Mouse (Mus musculus): ENCODE data around the gene Tmem270. TPM values are rescaled to one million over a fixed set of nuclear protein-coding genes. Genes with fewer than 3 reads are reported as not detected.

The Tmem270 gene
- total and polyA plus RNA-seq, 3 experiments = not detected

DNA sequence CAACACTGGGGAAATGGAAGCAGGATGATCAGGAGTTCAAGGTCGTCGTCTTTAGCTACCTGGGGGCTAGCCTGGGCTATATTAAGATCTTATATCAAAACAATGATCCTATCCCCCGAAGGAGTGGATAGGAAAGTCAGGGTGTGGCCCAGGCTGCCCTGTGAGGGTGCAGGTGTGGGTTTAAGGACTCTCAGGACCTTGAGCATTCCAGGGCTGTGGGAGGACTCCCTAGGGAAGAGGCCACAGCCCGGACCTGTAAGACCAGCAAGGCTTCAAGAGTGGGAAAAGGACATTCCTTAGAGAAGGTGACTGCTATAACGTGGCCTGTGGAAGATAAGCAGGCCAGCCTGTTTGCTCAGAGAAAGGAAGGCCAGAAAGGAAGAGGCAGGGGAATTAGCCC, 37.6 kb upstream of the Tmem270 start:
- no peaks in the 10 kb centered on the region for H3K9me3 ChIP-seq (replicated peaks; ENCODE audit: insufficient read depth, low read length)
- H3K79me2 ChIP-seq (ENCODE audit: control insufficient read depth, insufficient read depth, low read length, poor library complexity) = no peaks in the 10 kb centered on the region
- TF ChIP-seq UBTF (IDR thresholded peaks at IDR 0.05; ENCODE audit: borderline replicate concordance, insufficient read depth, low read depth, low read length) (no peak), POLR2AphosphoS5 (IDR thresholded peaks at IDR 0.05; ENCODE audit: borderline replicate concordance, low read depth, low read length) (no peak), POLR2AphosphoS2 (IDR thresholded peaks at IDR 0.05; ENCODE audit: low read length) (no peak), ZMIZ1 (IDR thresholded peaks at IDR 0.05; ENCODE audit: low read depth, low read length) (no peak), RAD21 (IDR thresholded peaks at IDR 0.05; ENCODE audit: low read depth, low read length) (no peak), POLR2A (IDR thresholded peaks at IDR 0.05; ENCODE audit: control insufficient read depth in 1 of 2, insufficient read depth in 1 of 2, low read depth in 1 of 2, low read length in 2 of 2, poor library complexity in 1 of 2) (no peak), MYC (IDR thresholded peaks at IDR 0.05; ENCODE audit: low read depth, low read length) (no peak), ZKSCAN1 (IDR thresholded peaks at IDR 0.05; ENCODE audit: low read depth, low read length) (no peak)
- no peak overlapping the region for H3K27ac ChIP-seq (ENCODE audit: control insufficient read depth, low read depth, low read length)
- H3K9ac ChIP-seq (ENCODE audit: control insufficient read depth, low read depth, low read length, poor library complexity, severe bottlenecking) = no peak overlapping the region
- no peak for DNase-seq (ENCODE audit: low read depth, low spot score)
- peaks cover 0 to 1% of the 10 kb centered on the region in 2 experiments; a peak in 1 of 4 replicates for H3K27me3 ChIP-seq (ENCODE audit: control insufficient read depth in 1 of 2, insufficient read depth in 2 of 2, low read length in 2 of 2)
- H3K36me3 ChIP-seq (ENCODE audit: control insufficient read depth in 1 of 2, insufficient read depth in 2 of 2, low read length in 2 of 2) = no peaks in the 10 kb centered on the region
- no peak overlapping the region for H3K4me3 ChIP-seq (ENCODE audit: control insufficient read depth in 1 of 2, insufficient read depth in 1 of 2, low read depth in 2 of 2, low read length in 2 of 2)
- H3K4me1 ChIP-seq (ENCODE audit: control insufficient read depth in 1 of 2, insufficient read depth in 2 of 2, low read length in 2 of 2) = no peaks in the 10 kb centered on the region

DNA sequence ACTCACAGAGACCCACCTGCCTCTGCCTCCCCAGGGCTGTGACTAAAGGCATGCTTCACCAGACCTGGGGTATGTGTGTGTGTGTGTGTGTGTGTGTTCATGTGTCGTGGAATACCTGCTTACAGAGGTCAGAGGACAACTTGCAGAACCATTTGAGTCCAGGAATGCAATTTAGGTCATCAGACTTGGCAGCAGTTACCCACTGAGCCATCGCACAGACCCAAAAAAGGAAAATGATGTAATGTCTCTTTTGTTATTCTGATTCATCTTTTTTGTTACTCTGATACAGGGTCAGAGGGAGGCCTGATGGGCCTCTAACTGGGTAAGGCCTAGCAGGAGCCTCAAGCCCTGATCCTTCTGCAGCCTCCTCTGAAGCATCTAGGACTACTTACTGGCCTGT, 36.2 kb upstream of the Tmem270 start:
- Histone ChIP-seq H3K4me1 (ENCODE audit: control insufficient read depth in 1 of 2, insufficient read depth in 2 of 2, low read length in 2 of 2) (no peaks in the 10 kb centered on the region), H3K9ac (ENCODE audit: control insufficient read depth, low read depth, low read length, poor library complexity, severe bottlenecking) (no peak overlapping the region), H3K79me2 (ENCODE audit: control insufficient read depth, insufficient read depth, low read length, poor library complexity) (no peaks in the 10 kb centered on the region), H3K9me3 (replicated peaks; ENCODE audit: insufficient read depth, low read length) (no peaks in the 10 kb centered on the region), H3K27me3 (ENCODE audit: control insufficient read depth in 1 of 2, insufficient read depth in 2 of 2, low read length in 2 of 2) (no peaks in the 10 kb centered on the region), H3K36me3 (ENCODE audit: control insufficient read depth in 1 of 2, insufficient read depth in 2 of 2, low read length in 2 of 2) (no peaks in the 10 kb centered on the region), H3K4me3 (ENCODE audit: control insufficient read depth in 1 of 2, insufficient read depth in 1 of 2, low read depth in 2 of 2, low read length in 2 of 2) (no peak overlapping the region), H3K27ac (ENCODE audit: control insufficient read depth, low read depth, low read length) (no peak overlapping the region)
- TF ChIP-seq ZKSCAN1 (IDR thresholded peaks at IDR 0.05; ENCODE audit: low read depth, low read length) = no peak
- no peak for TF ChIP-seq MAFK (IDR thresholded peaks at IDR 0.05; ENCODE audit: borderline replicate concordance, low read depth, low read length)
- TF ChIP-seq TCF12 (IDR thresholded peaks at IDR 0.05; ENCODE audit: low read depth, low read length) = no peak
- TF ChIP-seq HCFC1 (IDR thresholded peaks at IDR 0.05; ENCODE audit: low read depth, low read length) = no peak
- TF ChIP-seq NELFE (IDR thresholded peaks at IDR 0.05; ENCODE audit: low read depth, low read length) = no peak
- no peak for TF ChIP-seq CTCF (IDR thresholded peaks at IDR 0.05 in 2 of 3, conservative IDR thresholded peaks at IDR 0.05 in 1 of 3; ENCODE audit: control insufficient read depth in 1 of 3, insufficient read depth in 1 of 3, low read depth in 2 of 3, low read length in 3 of 3, poor library complexity in 1 of 3, severe bottlenecking in 1 of 3)
- no peak for TF ChIP-seq MYB (IDR thresholded peaks at IDR 0.05; ENCODE audit: low read depth, low read length)
- TF ChIP-seq GATA1 (IDR thresholded peaks at IDR 0.05; ENCODE audit: low read depth, low read length) = no peak
- TF ChIP-seq CHD2 (IDR thresholded peaks at IDR 0.05; ENCODE audit: low read length) = no peak
- no peak for TF ChIP-seq POLR2AphosphoS5 (IDR thresholded peaks at IDR 0.05; ENCODE audit: borderline replicate concordance, low read depth, low read length)
- no peak for TF ChIP-seq CHD1 (IDR thresholded peaks at IDR 0.05; ENCODE audit: low read depth, low read length)
- TF ChIP-seq UBTF (IDR thresholded peaks at IDR 0.05; ENCODE audit: borderline replicate concordance, insufficient read depth, low read depth, low read length) = no peak
- TF ChIP-seq RAD21 (IDR thresholded peaks at IDR 0.05; ENCODE audit: low read depth, low read length) = no peak
- TF ChIP-seq ZNF384 (IDR thresholded peaks at IDR 0.05; ENCODE audit: low read depth, low read length) = no peak
- no peak for TF ChIP-seq SIN3A (IDR thresholded peaks at IDR 0.05; ENCODE audit: low read length)
- DNase-seq (ENCODE audit: low read depth, low spot score) = no peak

Measured in MEL (cell line).